Mouse (Mus musculus) heart, postnatal 36 days (tissue): ENCODE measurements around the gene Nbea. TPM values are rescaled to one million over a fixed set of nuclear protein-coding genes. Genes with fewer than 3 reads are reported as not detected.

Experiments used
- DNase-seq, 2 experiments: peaks; one replicate each; pipeline ENCODE4 v3.0.0; 2021 to 2022
- intact Hi-C: fragments of 180-260 bp; cut with DNase I; formaldehyde crosslinking; loops from one replicate; pipeline ENCODE4 v1.15.1; 2025
- total RNA-seq, 2 experiments: library from RNA; stranded (reverse); gene quantifications; 2 replicates each; pipeline ENCODE4 v1.2.3; 2021

Gene Nbea
- total RNA-seq, 2 experiments from 2014 or later = 14.3 to 14.7 TPM

DNA sequence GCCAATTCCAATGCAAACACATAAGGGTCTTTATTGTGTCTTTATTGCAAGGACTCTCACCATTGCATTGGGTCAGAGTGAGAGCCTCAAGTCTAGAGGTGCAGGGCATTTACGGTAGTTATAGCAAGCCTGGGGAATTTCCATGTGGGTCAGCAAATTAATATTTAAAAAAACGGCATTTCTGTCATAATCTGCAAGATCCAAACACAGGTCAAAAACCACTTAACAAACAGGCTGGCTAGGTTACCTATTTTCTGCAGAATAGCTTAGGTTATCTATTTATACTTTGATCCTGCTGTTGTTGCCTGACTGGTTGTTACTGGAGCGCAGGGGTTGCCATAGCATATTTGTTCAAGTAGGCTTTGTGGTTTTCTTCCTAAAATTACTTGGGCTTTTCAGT is 565.1 kb downstream of the Nbea start:
- intact Hi-C loops = no loop called here
- DNase-seq = no peak

DNA sequence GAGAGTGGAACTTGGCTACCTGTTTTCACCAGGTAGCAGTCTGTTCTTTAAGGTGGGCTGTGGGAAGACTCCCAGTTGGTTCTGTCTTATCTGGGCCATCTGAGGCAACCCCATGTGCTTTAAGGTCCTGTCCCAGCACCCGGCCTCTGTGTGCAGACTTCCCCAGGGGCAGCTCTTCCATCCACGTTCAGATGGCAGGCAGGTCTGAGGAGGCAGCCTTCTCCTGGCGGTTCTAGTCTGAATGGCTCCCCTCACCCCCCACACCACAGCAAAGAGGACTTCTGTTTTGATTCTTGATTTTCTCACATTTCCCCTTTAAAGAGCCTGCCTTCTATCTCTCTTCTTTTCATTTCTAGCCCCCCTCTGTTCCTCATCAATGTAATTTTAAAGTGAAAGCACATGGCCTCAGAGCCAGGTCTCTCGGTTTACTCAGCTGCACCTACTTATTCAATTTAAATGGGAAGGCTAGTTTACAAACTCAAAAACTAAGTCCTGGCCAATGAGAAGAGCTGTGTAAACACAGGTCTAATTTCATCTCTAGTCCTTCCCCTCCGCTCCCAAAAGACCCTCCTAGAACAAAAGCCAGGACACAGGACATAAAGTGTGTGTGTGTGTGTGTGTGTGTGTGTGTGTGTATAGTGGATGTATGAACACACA is 570.9 kb downstream of the Nbea start:
- intact Hi-C loops = no loop called here
- DNase-seq = no peak

DNA sequence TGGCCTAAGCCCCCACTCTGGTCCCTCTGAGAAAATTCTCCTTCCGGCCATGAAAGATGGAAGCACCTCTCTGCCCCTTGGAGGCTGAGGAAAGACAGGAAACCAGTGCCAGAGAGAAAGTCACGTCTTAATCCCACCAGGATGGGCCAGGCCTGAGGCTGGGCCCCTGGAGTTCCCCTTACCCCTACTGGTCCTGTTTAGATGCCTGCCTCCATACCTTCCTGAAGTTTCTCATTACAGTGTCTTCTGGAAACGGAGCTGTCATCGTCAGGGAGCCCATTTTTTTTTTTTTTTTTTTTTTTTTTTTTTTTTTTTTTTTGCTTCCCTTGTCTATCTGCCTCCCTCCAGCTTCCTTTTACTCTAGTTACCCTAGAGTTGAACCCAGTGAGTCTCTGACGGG is 571.5 kb downstream of the Nbea start:
- no peak for DNase-seq
- intact Hi-C loops = no loop called here

DNA sequence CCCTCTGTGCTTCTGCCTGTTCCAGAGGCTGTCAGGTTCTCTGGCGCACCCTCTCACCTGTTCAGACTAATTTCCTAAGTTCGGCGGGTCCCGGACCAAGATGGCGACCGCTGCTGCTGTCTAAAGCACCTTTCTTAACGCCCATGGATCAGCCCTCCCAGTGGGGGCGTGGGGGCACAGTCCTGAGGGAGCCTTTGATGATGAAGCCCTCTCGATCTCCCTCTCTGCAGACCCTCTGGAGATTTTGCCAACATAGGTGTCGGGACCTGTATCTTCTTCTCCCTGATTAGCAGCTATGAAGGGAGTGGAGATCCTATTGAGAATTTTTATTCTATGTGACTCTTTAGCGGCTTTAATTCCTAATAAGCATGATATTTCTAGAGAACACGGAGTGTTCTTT is 573.3 kb downstream of the Nbea start:
- intact Hi-C loops = no loop called here
- no peak for DNase-seq

DNA sequence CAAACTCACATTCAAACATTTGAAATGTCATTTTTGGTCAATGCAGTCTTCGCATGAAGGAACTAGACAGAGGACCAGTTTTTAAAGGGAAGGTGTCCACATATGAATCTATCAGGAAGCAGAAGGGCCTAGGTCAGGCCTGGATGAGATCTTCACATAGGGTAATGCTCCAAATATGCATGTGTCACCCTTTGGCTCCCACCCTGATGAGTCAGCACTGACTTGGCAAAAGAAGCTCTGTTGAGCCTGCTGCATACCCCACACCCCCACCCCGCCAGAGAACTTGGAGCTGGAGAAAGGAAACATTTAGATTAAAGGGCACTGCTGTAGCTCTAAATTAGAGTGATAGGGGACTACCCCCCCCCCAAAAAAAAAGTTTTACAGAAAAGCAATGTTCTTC is 583.2 kb downstream of the Nbea start:
- intact Hi-C loops = no loop called here
- peak; percentile 73 to 74 for DNase-seq

DNA sequence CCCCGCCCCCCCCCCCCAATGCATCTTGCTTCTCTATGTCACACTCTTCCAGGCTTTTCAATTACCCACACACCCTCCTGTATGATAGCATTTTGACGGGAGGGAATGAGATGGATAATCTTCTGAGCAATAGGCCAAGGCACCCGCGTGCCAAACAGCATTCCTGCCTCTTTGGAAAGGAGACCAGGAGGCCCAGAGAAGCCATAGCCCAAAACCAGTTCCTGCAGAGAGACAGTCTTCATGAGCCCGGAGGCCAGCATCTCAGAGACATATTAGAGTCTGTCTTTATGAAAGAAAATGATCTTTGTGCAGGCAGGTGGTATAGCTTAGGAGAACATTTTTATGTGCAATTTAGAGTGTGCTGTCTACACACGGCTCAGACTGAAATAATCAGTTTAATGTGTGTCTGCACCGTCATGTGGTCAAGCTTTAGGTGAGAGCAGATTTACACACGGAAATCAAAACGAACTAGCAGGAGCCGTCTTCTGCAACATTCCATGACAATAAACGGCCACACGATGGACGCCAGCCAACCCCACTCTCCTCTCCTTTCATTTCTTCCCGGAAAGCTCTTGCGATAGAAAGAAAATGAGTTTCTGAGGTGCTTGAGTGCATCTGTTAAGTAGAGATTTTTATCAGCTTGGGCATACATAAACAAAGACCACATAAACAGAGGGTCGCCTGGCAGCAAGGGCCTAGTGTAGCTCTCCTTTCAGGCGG is 584.0 kb downstream of the Nbea start:
- intact Hi-C loops = no loop called here
- DNase-seq = no peak

DNA sequence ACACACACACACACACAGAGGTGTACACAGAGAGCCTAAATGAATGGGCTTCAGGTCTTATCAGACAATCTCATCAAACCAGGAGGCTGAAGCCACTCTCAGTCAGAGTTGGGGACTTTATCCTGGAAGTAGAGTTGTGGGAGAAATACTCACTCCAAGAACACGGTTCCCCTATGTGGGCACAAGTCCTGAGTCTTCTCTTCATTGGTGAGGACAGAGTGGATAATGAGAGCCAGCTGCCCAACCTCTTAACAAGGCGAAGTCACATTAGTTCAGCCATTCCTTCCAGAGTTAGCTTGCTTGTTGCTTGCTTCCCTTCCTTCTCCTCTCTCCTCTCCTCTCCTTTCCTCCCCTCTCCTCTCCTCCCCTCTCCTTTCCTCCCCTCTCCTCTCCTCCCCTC is 584.8 kb downstream of the Nbea start:
- intact Hi-C loops = no loop called here
- DNase-seq = no peak

DNA sequence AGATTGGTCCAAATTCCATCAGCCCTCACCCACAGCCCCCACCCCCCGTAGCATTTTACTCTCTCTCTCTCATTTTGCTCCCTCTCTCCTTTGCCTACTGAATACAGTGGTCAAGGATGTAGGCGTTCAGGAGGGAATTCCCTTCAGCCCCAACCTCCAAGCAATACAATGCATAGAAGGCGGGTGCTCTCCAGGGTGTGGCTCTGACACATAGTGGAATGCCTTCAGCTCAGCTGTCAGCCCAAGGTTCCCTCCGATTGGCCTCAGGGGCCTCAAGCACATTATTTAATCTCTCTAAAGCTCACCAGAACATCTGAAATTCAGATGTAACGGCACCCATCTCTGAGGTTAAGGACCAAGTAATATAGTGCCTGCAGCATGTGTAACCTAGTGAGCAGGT is 590.2 kb downstream of the Nbea start:
- no peak for DNase-seq
- intact Hi-C loops = no loop called here

DNA sequence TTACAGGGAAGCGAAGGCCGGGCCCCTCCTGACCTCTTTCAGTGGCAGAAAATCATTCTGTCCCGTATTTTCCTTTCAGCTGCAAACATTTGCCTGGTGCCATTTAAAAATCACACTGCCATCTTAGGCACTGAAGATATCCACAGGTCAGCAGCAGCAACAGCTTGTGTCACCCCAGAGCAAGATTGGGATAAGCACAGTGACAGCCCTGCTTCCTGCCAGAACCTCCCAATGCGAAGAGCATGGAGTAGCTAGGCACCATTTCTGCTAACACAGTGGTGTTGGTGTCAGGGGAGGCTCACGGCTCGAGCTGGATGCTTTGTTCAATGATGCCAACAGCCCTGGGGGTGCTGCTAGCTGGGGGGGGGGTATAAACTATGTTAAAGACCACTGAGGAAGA is 592.8 kb downstream of the Nbea start:
- no peak for DNase-seq
- intact Hi-C loops = no loop called here

DNA sequence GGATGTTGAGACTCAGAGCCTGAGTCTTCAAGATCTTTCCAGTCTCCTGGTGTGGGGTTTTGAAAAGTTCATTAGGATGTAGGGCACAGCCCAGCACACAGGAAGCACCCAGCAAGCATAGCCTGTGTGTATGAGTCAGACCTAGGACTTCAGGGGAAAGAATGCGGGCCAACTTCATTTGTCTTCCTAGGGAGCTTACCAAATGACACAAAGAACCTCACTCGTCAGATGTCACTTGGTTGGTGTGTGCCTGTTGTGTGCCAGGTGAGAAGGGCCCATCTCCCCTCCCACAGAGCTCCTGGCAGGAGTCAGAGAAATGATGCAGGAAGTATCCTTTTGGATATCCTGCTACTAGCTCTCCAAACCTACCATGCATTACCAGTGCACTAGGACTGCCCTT is 593.2 kb downstream of the Nbea start:
- intact Hi-C loops = no loop called here
- DNase-seq = no peak

DNA sequence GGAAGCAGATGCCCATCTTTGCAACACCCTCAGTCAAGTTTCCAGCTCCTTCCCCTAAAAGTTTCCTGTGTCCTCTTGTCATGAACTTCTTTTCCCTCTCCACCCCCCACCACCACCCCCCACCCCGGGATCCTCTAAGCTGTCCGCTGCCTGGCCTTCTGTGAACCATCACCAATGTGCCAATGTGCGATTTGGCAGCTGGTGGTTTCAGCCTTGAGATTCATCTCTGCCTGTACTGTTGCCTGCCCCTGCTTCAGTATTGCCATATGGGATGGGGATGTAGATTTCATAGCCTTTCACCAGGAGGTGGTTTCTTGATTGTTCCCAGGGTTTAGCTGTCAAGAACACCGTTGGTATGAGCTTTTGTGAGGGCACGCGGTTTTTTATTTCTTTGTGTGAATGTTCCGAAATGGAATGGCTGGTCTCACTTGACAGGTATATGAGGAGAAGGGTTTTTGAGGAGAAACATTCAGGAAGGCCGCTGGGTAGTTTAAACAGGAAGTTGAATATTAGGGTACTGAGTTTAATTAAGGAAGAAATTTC is 594.0 kb downstream of the Nbea start:
- no peak for DNase-seq
- intact Hi-C loops = loop anchor here (2.0 kb wide), 1 partner anchor 15 kb away; no protein-coding TSS in a partner anchor

DNA sequence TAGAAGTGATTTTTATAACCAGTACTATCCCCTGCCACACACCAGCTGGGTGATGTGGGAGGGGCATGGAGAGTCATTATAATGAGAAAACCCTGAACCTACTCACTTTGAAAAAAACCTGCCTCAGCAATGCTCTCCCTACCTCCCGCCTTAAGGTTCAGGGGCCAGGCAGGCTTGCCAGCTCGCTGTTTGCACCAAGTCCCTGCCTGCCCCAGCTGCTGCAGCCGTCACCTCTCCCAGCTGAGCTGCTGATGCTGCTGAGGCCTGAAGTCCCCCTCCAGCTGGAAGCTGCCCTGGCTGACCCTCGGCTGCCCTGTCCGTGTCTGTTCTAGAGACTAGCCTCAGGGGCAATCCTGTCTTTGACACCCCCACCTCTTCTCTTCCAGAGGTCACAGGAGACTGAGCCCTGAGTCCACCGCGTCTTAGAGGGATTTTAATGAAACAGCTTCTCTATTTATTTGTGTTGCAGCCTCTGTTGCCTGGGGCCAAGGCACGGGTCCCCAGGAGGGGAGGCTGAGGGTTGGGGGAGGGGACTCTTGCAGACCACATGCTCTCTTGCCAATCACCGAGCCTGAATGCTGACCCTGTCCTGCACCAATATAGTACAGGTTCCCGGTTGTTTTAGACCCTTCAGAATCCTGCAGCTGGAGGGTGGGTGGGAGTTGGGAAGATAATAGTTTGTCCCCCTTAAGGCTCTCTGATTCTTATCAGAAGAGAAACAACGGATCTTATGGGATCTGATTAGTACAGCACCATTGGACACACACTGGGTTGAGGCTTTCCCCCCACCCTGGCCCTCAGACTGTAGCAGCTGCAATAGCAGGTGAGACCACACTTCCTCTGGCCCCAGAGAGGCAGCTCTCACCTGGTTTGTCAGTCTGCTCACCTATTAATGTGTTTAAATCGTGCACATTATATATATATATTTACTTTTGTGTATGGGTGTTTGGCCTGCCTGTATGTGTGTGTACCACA is 595.2 kb downstream of the Nbea start:
- DNase-seq = peak in 1 of 2 experiments; percentile 19
- intact Hi-C loops = loop anchor here (2.0 kb wide), 1 partner anchor 13 kb away; no protein-coding TSS in a partner anchor

DNA sequence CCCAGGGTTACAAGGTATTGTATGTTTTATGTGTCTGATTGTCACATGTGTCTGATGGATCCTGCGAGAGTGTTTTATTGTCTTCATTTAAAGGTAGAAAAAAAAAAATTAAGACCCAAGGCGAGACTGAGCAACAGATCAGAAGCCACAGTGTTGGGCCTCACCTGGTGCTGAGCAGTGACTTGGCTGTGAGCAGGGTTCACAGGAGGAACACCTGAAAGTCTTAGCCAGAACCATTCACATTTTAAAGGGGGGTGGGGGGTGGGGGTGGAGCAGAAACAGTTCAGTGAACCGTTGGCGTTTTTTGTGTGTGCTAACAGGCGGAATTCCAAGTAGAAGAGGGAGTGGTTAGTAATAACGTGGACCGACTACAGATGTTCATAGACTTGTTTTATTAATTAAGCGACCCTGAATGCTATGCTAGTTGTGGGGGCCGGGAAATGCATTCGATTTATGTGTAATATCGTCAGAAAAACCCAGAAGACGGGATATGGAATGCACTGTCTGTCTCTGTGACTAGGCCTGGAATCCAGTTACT is 596.0 kb downstream of the Nbea start:
- no peak for DNase-seq
- intact Hi-C loops = no loop called here
